Mouse (Mus musculus) cerebellum, adult (tissue): ENCODE results near the gene Brd7.

ENCODE experiments used
- ATAC-seq: cut with Nextera tagmentation; 2 replicates; pipeline ENCODE4 v1.9.2; 2017; ENCODE audit warnings: mild to moderate bottlenecking, moderate library complexity, mixed read lengths; ENCODE audit not compliant: insufficient number of reproducible peaks, low FRiP score, low TSS enrichment

The Brd7 gene

DNA sequence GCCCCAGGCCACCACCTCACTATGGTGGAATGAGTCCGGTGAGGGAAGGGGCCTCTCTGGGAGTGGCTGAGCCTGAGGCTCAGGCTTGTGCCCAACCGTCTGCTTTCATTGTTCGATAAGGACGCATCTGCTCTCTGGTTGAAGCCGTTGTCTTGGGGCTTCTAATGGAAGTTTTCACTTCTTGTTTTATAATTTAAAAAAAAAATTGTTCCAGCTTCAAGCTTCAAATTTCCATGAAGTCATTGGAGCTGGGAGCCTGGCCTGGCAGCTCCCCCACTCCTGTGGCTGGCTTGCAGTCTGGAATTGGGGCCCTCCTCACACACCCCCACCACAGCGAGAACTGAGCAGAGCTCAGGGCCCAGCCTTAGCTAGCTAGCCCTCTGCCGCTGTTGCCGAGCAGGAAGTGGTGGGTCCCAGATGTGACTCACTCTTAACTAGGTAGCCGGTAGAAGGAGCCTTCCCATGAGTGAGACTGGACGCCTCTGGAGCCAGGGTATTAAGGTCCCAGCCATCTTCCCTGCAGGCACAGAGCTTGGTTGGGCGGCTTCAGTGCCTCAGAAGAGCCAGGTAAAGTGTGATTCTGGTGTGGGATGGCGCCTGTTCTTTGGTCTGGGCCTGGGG lies 73.3 kb downstream of the Brd7 start:
- no peak for ATAC-seq

DNA sequence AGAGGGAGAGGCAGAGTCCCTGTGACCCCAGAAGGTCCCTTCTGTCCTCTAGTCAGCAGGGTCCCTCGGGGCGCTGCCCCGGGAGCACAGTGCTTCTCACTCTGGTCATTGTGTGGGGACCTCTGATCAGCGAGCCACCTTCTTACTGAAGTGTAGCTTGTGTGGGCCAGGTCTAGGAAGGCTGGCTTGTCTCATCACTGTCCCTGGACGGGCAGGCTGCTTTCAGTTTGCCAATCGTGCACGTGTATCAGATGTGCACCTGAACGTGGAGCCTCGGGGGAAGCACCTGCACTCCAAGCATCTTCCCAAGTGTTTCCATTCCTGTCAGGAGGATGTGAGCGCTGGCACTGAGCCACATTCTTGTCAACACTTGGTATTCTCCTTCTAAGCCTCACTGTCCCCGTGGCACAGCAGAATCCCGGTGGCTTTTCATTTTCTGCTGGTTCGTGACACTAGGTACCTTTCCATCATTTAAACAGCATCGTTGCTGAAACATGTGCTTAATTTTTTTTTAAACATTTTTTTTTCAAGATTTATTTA lies 75.5 kb downstream of the Brd7 start:
- no peak for ATAC-seq

DNA sequence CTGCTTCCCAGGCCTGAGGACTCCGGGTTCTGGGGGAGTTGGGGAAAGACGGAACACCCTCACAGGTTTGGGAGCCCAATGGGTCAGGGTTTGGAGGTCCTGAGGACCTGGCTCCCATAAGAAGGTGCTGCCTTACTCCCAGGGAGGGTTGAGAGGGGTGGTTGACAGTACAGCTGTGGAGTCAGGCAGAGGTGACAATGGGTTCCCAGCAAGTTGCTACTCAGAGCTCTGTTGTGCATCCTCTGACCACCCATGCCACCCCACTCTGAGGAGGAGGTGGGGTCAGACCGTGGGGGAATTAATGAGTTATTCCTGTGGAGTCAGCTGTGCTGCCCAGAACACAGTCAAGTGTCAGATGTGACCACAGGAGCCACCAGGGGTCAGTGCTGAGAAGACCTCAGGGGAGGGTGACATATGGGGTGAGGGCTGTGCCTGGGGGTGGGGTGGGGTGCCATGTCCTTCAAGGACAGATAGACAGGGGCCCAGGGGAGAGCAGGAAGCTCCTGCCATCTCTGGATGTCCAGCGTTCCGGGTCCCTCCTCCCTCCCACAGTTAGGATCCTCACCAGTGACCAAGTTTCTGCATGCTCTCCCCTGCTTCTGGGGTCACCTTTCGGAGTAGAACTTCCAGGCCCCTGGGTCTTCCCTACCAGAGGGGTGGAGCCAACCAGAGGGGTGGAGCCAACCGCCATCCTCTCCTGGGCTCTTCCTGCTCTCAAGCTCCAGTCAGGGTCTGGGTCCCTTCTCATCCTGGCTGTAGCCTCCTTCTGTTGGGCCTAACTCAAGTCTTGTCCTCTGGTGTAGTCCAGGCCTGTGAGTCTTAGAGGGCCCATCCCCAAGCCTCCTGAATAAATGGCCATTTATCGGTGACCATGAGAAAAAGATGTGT lies 76.3 kb downstream of the Brd7 start:
- ATAC-seq = no peak

GRCm38 (mm10) chr8:88284738-88285137 lies 77.3 kb downstream of the Brd7 start:
- ATAC-seq = no peak

GRCm38 (mm10) chr8:88283243-88284115 lies 78.5 kb downstream of the Brd7 start:
- no peak for ATAC-seq

GRCm38 (mm10) chr8:88282684-88283083 lies 79.3 kb downstream of the Brd7 start:
- ATAC-seq = no peak
